Mouse (Mus musculus) thymus, postnatal 14 days (tissue): ENCODE data around the gene Rbm5.

Experiments
- DNase-seq: peaks from one replicate; pipeline ENCODE4 v3.0.0; 2021

The Rbm5 gene

GRCm38 (mm10) chr9:107699376-107699980 is 71.3 kb downstream of the Rbm5 start:
- no peak for DNase-seq

GRCm38 (mm10) chr9:107698611-107699190 is 72.1 kb downstream of the Rbm5 start:
- no peak for DNase-seq

- DNase-seq: no peak
Measured at GRCm38 (mm10) chr9:107697811-107698521, 72.8 kb downstream of the Rbm5 start.

- no peak for DNase-seq
Measured at GRCm38 (mm10) chr9:107696845-107697610, 73.8 kb downstream of the Rbm5 start.

- DNase-seq: no peak
Measured at GRCm38 (mm10) chr9:107696106-107696479, 74.7 kb downstream of the Rbm5 start.

- DNase-seq: no peak
Measured at GRCm38 (mm10) chr9:107695441-107696105, 75.2 kb downstream of the Rbm5 start.

GRCm38 (mm10) chr9:107694627-107695026 is 76.2 kb downstream of the Rbm5 start:
- no peak for DNase-seq

GRCm38 (mm10) chr9:107693433-107693987 is 77.3 kb downstream of the Rbm5 start:
- DNase-seq: peak; percentile 33

- DNase-seq: no peak
Measured at GRCm38 (mm10) chr9:107692785-107693184, 78.0 kb downstream of the Rbm5 start.

- no peak for DNase-seq
Measured at GRCm38 (mm10) chr9:107690391-107690790, 80.4 kb downstream of the Rbm5 start.
